Mouse (Mus musculus): ENCODE data around the gene Wfdc9.
A peak's percentile ranks its signal among the peaks of the same experiment; 100 is the strongest.

The Wfdc9 gene

DNA sequence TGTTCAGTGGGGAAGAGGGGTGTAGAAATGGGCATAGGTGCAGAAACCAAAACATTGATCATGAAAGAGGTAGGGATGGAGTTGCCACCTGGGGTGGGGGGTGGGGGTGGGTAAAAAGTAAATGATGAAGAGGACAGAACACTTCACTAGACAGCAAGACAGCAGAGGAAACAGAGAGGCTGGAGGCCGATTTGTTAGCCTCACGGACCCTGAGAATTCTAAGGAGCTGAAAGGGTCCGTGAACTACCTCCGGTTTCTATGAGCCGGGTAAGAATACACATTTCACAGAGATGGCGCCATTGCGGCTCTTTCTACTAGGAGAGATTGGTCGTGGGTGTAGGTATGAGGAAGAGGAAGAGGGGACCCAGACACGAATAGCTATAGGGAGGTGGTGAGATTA lies at the start of gene Wfdc9:
Wfdc9 (minus strand) TSS at position 101 of the 400 bp plus-strand sequence.
- DNase-seq (ENCODE audit: low read depth, low spot score), result no peak

GRCm38 (mm10) chr2:164705991-164706390 lies 49.6 kb upstream of the Wfdc9 start:
- no peak for DNase-seq (ENCODE audit: low read depth, low spot score)

DNA sequence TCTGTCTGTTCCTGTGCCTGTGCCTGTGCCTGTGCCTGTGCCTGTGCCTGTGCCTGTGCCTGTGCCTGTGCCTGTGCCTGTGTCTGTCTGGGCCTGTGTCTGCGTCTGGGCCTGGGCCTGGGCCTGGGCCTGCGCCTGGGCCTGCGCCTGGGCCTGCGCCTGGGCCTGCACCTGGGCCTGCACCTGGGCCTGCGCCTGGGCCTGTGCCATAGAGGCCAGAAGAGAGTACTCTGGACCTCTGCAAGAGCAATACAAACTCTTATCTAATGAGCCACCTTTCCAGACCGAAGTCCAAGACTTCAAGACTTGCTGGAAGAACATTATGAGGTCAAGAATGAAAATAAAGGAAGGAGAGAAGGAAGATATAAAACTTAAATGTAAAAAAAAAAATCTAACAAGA lies 48.9 kb upstream of the Wfdc9 start:
- no peak for DNase-seq (ENCODE audit: low read depth, low spot score)

GRCm38 (mm10) chr2:164704235-164704634 lies 47.9 kb upstream of the Wfdc9 start:
- DNase-seq (ENCODE audit: low read depth, low spot score), result no peak

GRCm38 (mm10) chr2:164701761-164702160 lies 45.4 kb upstream of the Wfdc9 start:
- peak; percentile 29 for DNase-seq (ENCODE audit: low read depth, low spot score)

GRCm38 (mm10) chr2:164700959-164701358 lies 44.6 kb upstream of the Wfdc9 start:
- no peak for DNase-seq (ENCODE audit: low read depth, low spot score)

GRCm38 (mm10) chr2:164698201-164698600 lies 41.8 kb upstream of the Wfdc9 start, which contains the start of gene Spint4:
TSS of gene Spint4 (plus strand) at chr2:164698501.
- no peak for DNase-seq (ENCODE audit: low read depth, low spot score)

DNA sequence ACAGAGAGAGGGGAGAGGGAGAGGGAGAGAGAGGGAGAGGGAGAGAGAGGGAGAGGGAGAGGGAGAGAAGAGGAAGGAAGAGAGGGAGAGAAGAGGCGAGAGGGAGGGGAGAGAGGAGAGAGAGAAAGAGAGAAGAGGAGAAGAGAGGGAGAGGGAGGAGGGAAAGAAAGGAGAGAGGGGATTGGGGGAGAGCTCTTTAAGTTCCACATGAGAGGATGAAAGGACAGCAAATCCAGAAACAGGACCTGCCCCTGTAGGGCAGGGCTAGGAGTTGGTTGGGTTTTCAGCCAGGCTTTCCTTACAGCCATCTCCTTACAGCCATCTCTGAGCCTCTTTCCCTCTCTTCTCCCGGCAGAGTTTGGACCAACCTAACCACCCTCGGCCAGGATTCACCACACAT lies 28.4 kb upstream of the Wfdc9 start, which contains the start of gene Wfdc13:
Wfdc13 (plus strand) TSS at position 301 of the 400 bp plus-strand sequence.
- DNase-seq (ENCODE audit: low read depth, low spot score), result no peak

DNA sequence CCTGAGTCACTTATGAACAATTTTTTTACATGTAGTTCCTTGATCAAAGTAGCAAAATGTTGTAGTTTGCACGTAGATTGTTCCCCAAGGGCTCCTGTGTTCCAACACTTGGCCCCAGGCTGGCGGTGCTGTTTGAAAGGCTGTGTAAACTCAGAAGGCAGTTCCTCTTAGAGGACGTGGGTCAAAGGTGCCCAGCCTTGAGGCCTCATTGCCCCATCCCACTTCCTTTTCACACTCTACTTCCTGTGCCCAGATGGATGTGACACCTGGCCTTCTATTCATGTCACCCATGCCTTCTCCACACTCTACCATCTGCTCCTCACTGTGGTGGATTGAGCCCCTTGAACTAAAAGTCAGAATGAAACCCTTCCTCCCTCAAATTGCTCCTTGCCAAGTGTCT lies 23.5 kb upstream of the Wfdc9 start:
- DNase-seq (ENCODE audit: low read depth, low spot score), result no peak

- DNase-seq (ENCODE audit: low read depth, low spot score), result peak; percentile 72
Observed at GRCm38 (mm10) chr2:164678848-164679625, 22.7 kb upstream of the Wfdc9 start.

- DNase-seq (ENCODE audit: low read depth, low spot score), result no peak
Observed at GRCm38 (mm10) chr2:164676916-164677685, 20.7 kb upstream of the Wfdc9 start.

- DNase-seq (ENCODE audit: low read depth, low spot score), result no peak
Observed at GRCm38 (mm10) chr2:164676103-164676502, 19.7 kb upstream of the Wfdc9 start.

DNA sequence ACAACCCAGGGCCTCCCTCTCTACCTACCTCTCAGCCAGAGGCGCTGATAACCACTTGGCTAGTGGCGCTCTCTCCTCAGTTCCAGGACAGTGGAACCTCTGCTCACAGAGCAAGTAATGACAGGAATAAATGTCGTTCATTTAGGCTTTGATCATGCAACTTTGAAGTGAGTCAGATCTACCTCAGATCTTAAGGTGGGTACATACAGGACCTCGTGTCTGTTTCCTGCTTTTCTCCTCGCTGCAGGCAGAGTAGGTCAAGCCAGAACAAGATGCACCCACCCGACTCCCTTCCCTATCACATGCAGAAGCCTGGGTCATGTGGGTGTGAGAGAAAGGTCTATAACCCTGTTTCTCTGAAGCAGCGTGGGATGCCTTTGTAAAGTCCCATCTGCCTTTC lies 17.6 kb upstream of the Wfdc9 start, which contains the start of gene Wfdc11:
Wfdc11 (minus strand) TSS at position 101 of the 400 bp plus-strand sequence.
- peak; percentile 33 for DNase-seq (ENCODE audit: low read depth, low spot score)

- DNase-seq (ENCODE audit: low read depth, low spot score), result no peak
Observed at GRCm38 (mm10) chr2:164670938-164671337, 14.6 kb upstream of the Wfdc9 start.

- no peak for DNase-seq (ENCODE audit: low read depth, low spot score)
Observed at GRCm38 (mm10) chr2:164670261-164670660, 13.9 kb upstream of the Wfdc9 start.

GRCm38 (mm10) chr2:164664851-164665250 lies 8.5 kb upstream of the Wfdc9 start:
- no peak for DNase-seq (ENCODE audit: low read depth, low spot score)

GRCm38 (mm10) chr2:164655858-164656257 lies 525 bp downstream of the Wfdc9 start, which contains the start of gene Wfdc10:
TSS of gene Wfdc10 (plus strand) at chr2:164656046.
- no peak for DNase-seq (ENCODE audit: low read depth, low spot score)

GRCm38 (mm10) chr2:164641881-164642673 lies 14.3 kb downstream of the Wfdc9 start:
- DNase-seq (ENCODE audit: low read depth, low spot score), result peak; percentile 12

DNA sequence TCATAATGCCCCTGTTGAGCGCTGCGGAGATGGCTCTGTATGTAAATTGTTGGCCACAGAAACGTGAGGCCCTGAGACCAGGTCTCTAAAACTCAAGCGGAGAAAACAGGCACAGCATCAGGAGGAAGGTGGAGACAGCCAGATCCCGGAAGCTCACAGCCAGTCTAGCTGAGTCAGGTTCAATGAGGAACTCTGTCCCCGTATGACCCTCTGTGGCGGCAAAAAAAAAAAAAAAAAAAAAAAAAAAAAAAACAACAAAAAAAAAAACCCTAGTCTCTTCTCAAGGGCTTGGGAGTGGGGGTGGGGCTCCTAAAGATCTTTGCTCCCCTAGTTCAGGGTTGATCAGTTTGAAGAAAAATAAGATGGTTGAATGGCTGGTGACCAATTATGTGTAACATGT lies 15.3 kb downstream of the Wfdc9 start:
- DNase-seq (ENCODE audit: low read depth, low spot score), result no peak

GRCm38 (mm10) chr2:164638696-164639095 lies 17.7 kb downstream of the Wfdc9 start, which contains the start of gene Wfdc16:
TSS of gene Wfdc16 (minus strand) at chr2:164638796.
- DNase-seq (ENCODE audit: low read depth, low spot score), result no peak

- no peak for DNase-seq (ENCODE audit: low read depth, low spot score)
Observed at GRCm38 (mm10) chr2:164635266-164635665, 21.1 kb downstream of the Wfdc9 start.

- no peak for DNase-seq (ENCODE audit: low read depth, low spot score)
Observed at GRCm38 (mm10) chr2:164621775-164622174, 34.6 kb downstream of the Wfdc9 start.
